In genomic region chr12:117479680-117480079, GRCm38 (mm10) we compare ENCODE assay signal across 12 mouse cellular contexts. TPM values are rescaled to one million over a fixed set of nuclear protein-coding genes. Genes with fewer than 3 reads are reported as not detected.
DNase-seq lines count a peak whose midpoint lies in the region; ATAC-seq lines count a peak whose summit lies in the region.
"Had no signal": no experiment of that assay in that cellular context is flagged by ENCODE, and none has a peak within 500 bp of the region (broad histone marks: within the 10 kb centered on the region; RNA-seq: fewer than 3 reads in every experiment).

No protein-coding gene starts in this region.

- no peaks in the 10 kb centered on the region for H3K36me3 ChIP-seq in heart, embryonic 15.5 days
- H3K36me3 ChIP-seq in midbrain, embryonic 11.5 days (ENCODE audit: control insufficient read depth, insufficient read depth, low read length), result no peaks in the 10 kb centered on the region
- H3K36me3 ChIP-seq in midbrain, embryonic 13.5 days, result no peaks in the 10 kb centered on the region
- H3K36me3 ChIP-seq: limb, embryonic 10.5 days had no signal

- peaks cover 20% of the 10 kb centered on the region for H3K4me1 ChIP-seq in heart, embryonic 15.5 days (replicated peaks)
- H3K4me1 ChIP-seq in midbrain, embryonic 11.5 days (ENCODE audit: control insufficient read depth, insufficient read depth, low read length), result peaks cover 15% of the 10 kb centered on the region
- peaks cover 17% of the 10 kb centered on the region for H3K4me1 ChIP-seq in midbrain, embryonic 13.5 days (replicated peaks)

- H3K4me2 ChIP-seq in heart, embryonic 15.5 days, result no peak overlapping the region
- no peak overlapping the region for H3K4me2 ChIP-seq in midbrain, embryonic 11.5 days
- no peak overlapping the region for H3K4me2 ChIP-seq in midbrain, embryonic 13.5 days (replicated peaks)
- H3K4me2 ChIP-seq: forebrain, embryonic 13.5 days had no signal

- ATAC-seq in heart, embryonic 15.5 days (replicated peaks; ENCODE audit: insufficient number of reproducible peaks, insufficient read depth, low FRiP score, low read depth), result peak; percentile 54
- no peak for ATAC-seq in midbrain, embryonic 11.5 days (ENCODE audit: low FRiP score)
- no peak for ATAC-seq in midbrain, embryonic 13.5 days
- 0 out of 2 replicates have a peak, but pooled peaks have one; percentile 11 for ATAC-seq in megakaryocyte, adult 5-6 weeks (ENCODE audit: poor library complexity, severe bottlenecking)
- no peak for ATAC-seq in erythroid progenitor cell, adult 5-6 weeks (replicated peaks; ENCODE audit: low FRiP score, poor library complexity, severe bottlenecking)
- ATAC-seq: forebrain, embryonic 13.5 days had no signal

- DNase-seq in adrenal gland, adult 2 months, result peak; percentile 11
- DNase-seq in adrenal gland, postnatal 10 days, result no peak
- DNase-seq in heart, adult 18-20 months, result no peak
- peak; percentile 37 for DNase-seq in midbrain, embryonic 11.5 days (ENCODE audit: low spot score, missing footprints)
- DNase-seq: gastrocnemius, postnatal 25 days; right cerebral cortex, adult 18-20 months had no signal

- H3K9ac ChIP-seq in heart, embryonic 15.5 days, result no peak overlapping the region
- no peak overlapping the region for H3K9ac ChIP-seq in midbrain, embryonic 11.5 days (ENCODE audit: low read length)
- H3K9ac ChIP-seq in midbrain, embryonic 13.5 days (replicated peaks), result no peak overlapping the region
- H3K9ac ChIP-seq: forebrain, embryonic 13.5 days had no signal

- H3K27ac ChIP-seq in heart, embryonic 15.5 days, result 0 out of 2 replicates have a peak overlapping the region, but pooled peaks have one; percentile 4
- H3K27ac ChIP-seq in midbrain, embryonic 11.5 days (ENCODE audit: low read depth, low read length), result no peak overlapping the region
- H3K27ac ChIP-seq in midbrain, embryonic 13.5 days, result no peak overlapping the region
- H3K27ac ChIP-seq: forebrain, embryonic 13.5 days; limb, embryonic 10.5 days had no signal

- H3K4me3 ChIP-seq in heart, embryonic 15.5 days, result no peak overlapping the region
- H3K4me3 ChIP-seq in midbrain, embryonic 11.5 days (ENCODE audit: low read depth, low read length), result no peak overlapping the region
- H3K4me3 ChIP-seq in midbrain, embryonic 13.5 days (replicated peaks), result no peak overlapping the region
- H3K4me3 ChIP-seq: forebrain, embryonic 13.5 days; limb, embryonic 10.5 days had no signal

- no peaks in the 10 kb centered on the region for H3K9me3 ChIP-seq in heart, embryonic 15.5 days (replicated peaks)
- no peaks in the 10 kb centered on the region for H3K9me3 ChIP-seq in midbrain, embryonic 11.5 days (ENCODE audit: control insufficient read depth, low read length)
- no peaks in the 10 kb centered on the region for H3K9me3 ChIP-seq in midbrain, embryonic 13.5 days
- H3K9me3 ChIP-seq: forebrain, embryonic 13.5 days; limb, embryonic 10.5 days had no signal

- 40% methylated on average over 7 of the region's 7 CpGs for WGBS in heart, embryonic 15.5 days
- 79% methylated on average over 7 of the region's 7 CpGs for WGBS in midbrain, embryonic 11.5 days
- WGBS in midbrain, embryonic 13.5 days, result 90% methylated on average over 7 of the region's 7 CpGs

- H3K27me3 ChIP-seq in heart, embryonic 15.5 days, result no peaks in the 10 kb centered on the region
- H3K27me3 ChIP-seq in midbrain, embryonic 11.5 days (ENCODE audit: control insufficient read depth, insufficient read depth, low read length), result no peaks in the 10 kb centered on the region
- H3K27me3 ChIP-seq in midbrain, embryonic 13.5 days, result no peaks in the 10 kb centered on the region

RNA-seq across cellular contexts. Expression of gene Rapgef5, which starts 36.6 kb away (rescaled TPM):
- 10 to 100 TPM; 36.1 to 39.4 TPM for total RNA-seq in adrenal gland, adult 2 months (2021)
- 9.4 and 12.4 TPM in 2 replicates for polyA plus RNA-seq in adrenal gland, adult 2 months (2012; rRNA removed)
- total RNA-seq in adrenal gland, postnatal 10 days (2021), result 10 to 100 TPM; 38.4 to 39.5 TPM
- polyA plus RNA-seq in heart, embryonic 15.5 days (2015; fragmentation: Nextera tagmentation; extraction: Ambion mirVana), result 15.3 and 16.3 TPM in 2 replicates
- total RNA-seq in heart, adult 18-20 months (2021), result 10 to 100 TPM; 31.7 to 34.8 TPM
- 10.4 and 12.0 TPM in 2 replicates for polyA plus RNA-seq in midbrain, embryonic 11.5 days (2014; fragmentation: Nextera tagmentation; extraction: Ambion mirVana)
- 42.1 and 44.5 TPM in 2 replicates for polyA plus RNA-seq in midbrain, embryonic 13.5 days (2015; fragmentation: Nextera tagmentation; extraction: Ambion mirVana)
- total RNA-seq in megakaryocyte, adult 5-6 weeks (2015), result 0.27 and 0.45 TPM in 2 replicates
- 0.44 and 0.85 TPM in 2 replicates for total RNA-seq in megakaryocyte, adult 5-6 weeks (2017)
- 0.36 TPM in 1 of 2 replicates, not detected in the other for total RNA-seq in erythroid progenitor cell, adult 5-6 weeks (2015; ENCODE audit: low replicate concordance)
- 0.13 and 0.23 TPM in 2 replicates for total RNA-seq in erythroid progenitor cell, adult 5-6 weeks (2017; ENCODE audit: low replicate concordance)

Comparison
In these comparisons a context has a peak if more than half of its experiments do, and no peak if none do; other contexts are left out.
1. DNase-seq: peak in adrenal gland, adult 2 months (single experiment) and midbrain, embryonic 11.5 days (single experiment); none in adrenal gland, postnatal 10 days (single experiment) and heart, adult 18-20 months (0 of 2).
2. ATAC-seq: peak in heart, embryonic 15.5 days (single experiment) and megakaryocyte, adult 5-6 weeks (single experiment); none in midbrain, embryonic 11.5 days (single experiment), midbrain, embryonic 13.5 days (single experiment) and erythroid progenitor cell, adult 5-6 weeks (single experiment).
3. RNA of gene Rapgef5, which starts 36.6 kb away (total RNA-seq): 38.4 to 39.5 TPM in adrenal gland, postnatal 10 days, 36.1 to 39.4 TPM in adrenal gland, adult 2 months and 31.7 to 34.8 TPM in heart, adult 18-20 months; 0.27 to 0.85 TPM in megakaryocyte, adult 5-6 weeks and 0.13 to 0.36 TPM in erythroid progenitor cell, adult 5-6 weeks; every median in the first group is over 10 times any median in the second.